Mouse (Mus musculus): ENCODE measurements around the gene Csl. TPM values are rescaled to one million over a fixed set of nuclear protein-coding genes. Genes with fewer than 3 reads are reported as not detected.

Csl gene
- 0.23 and 0.49 TPM in 2 replicates for polyA plus RNA-seq (2012; rRNA removed)

GRCm38 (mm10) chr10:99759558-99759957 is at the start of gene Csl:
Gene Csl (minus strand): TSS chr10:99759658.
- no peak for DNase-seq (ENCODE audit: low read depth)

- DNase-seq (ENCODE audit: low read depth), result no peak
Measured at GRCm38 (mm10) chr10:99789418-99789817, 30.0 kb upstream of the Csl start.

- no peak for DNase-seq (ENCODE audit: low read depth)
Measured at GRCm38 (mm10) chr10:99774228-99775120, 15.0 kb upstream of the Csl start.

- no peak for DNase-seq (ENCODE audit: low read depth)
Measured at GRCm38 (mm10) chr10:99750146-99750545, 9.3 kb downstream of the Csl start.

- DNase-seq (ENCODE audit: low read depth), result no peak
Measured at GRCm38 (mm10) chr10:99748668-99749260, 10.7 kb downstream of the Csl start.

- DNase-seq (ENCODE audit: low read depth), result no peak
Measured at GRCm38 (mm10) chr10:99748009-99748408, 11.4 kb downstream of the Csl start.

GRCm38 (mm10) chr10:99741609-99742280 is 17.7 kb downstream of the Csl start:
- DNase-seq (ENCODE audit: low read depth), result no peak

GRCm38 (mm10) chr10:99713129-99713528 is 46.3 kb downstream of the Csl start:
- DNase-seq (ENCODE audit: low read depth), result no peak

GRCm38 (mm10) chr10:99711567-99711966 is 47.9 kb downstream of the Csl start:
- no peak for DNase-seq (ENCODE audit: low read depth)

All from gonadal fat pad, adult 2 months (tissue).